Mouse (Mus musculus) frontal cortex, adult 2 months (tissue): ENCODE results near the gene Bard1. TPM values are rescaled to one million over a fixed set of nuclear protein-coding genes. Genes with fewer than 3 reads are reported as not detected.

Experiments
- DNase-seq, 2 experiments: peaks; one replicate each; pipeline ENCODE4 v3.0.0; 2022; ENCODE audit warnings: low spot score in 1 of 2; ENCODE audit errors: extremely low spot score in 1 of 2
- polyA plus RNA-seq: library from polyadenylated mRNA; depleted of rRNA; stranded (reverse); fragments of >200 nt; gene quantifications from 2 replicates; pipeline ENCODE4 v1.2.3, GENCODE M21; 2012; rRNA removed

The Bard1 gene
- 0.78 and 0.84 TPM in 2 replicates for polyA plus RNA-seq

- DNase-seq: peak; percentile 50 to 74
These were observed at the start of gene Bard1 for GRCm38 (mm10) chr1:71102344-71103173. Gene Bard1, minus strand, starts transcription at chr1:71103146.

- DNase-seq: no peak
These were observed 24.2 kb upstream of the Bard1 start for GRCm38 (mm10) chr1:71127171-71127570.

- DNase-seq: no peak
These were observed 15.6 kb upstream of the Bard1 start for GRCm38 (mm10) chr1:71118511-71118910.

GRCm38 (mm10) chr1:71117253-71117652 is 14.3 kb upstream of the Bard1 start:
- no peak for DNase-seq

- DNase-seq: no peak
These were observed 12.8 kb upstream of the Bard1 start for GRCm38 (mm10) chr1:71115781-71116180.

GRCm38 (mm10) chr1:71109858-71110257 is 6.9 kb upstream of the Bard1 start:
- no peak for DNase-seq

GRCm38 (mm10) chr1:71106127-71106526 is 3.2 kb upstream of the Bard1 start:
- no peak for DNase-seq

- no peak for DNase-seq
These were observed 2.8 kb upstream of the Bard1 start for GRCm38 (mm10) chr1:71105724-71106123.

GRCm38 (mm10) chr1:71103174-71103864 is 373 bp upstream of the Bard1 start:
- no peak for DNase-seq

- no peak for DNase-seq
These were observed 1.5 kb downstream of the Bard1 start for GRCm38 (mm10) chr1:71101369-71101970.

GRCm38 (mm10) chr1:71100591-71101368 is 2.2 kb downstream of the Bard1 start:
- DNase-seq: no peak

- DNase-seq: peak in 1 of 2 experiments; percentile 2
These were observed 2.9 kb downstream of the Bard1 start for GRCm38 (mm10) chr1:71099945-71100515.

- no peak for DNase-seq
These were observed 6.9 kb downstream of the Bard1 start for GRCm38 (mm10) chr1:71096031-71096430.

GRCm38 (mm10) chr1:71095211-71095805 is 7.6 kb downstream of the Bard1 start:
- DNase-seq: no peak

- no peak for DNase-seq
These were observed 27.3 kb downstream of the Bard1 start for GRCm38 (mm10) chr1:71075651-71076050.

- no peak for DNase-seq
These were observed 32.2 kb downstream of the Bard1 start for GRCm38 (mm10) chr1:71070771-71071170.

- DNase-seq: no peak
These were observed 34.1 kb downstream of the Bard1 start for GRCm38 (mm10) chr1:71068728-71069304.

GRCm38 (mm10) chr1:71063885-71064492 is 39.0 kb downstream of the Bard1 start:
- no peak for DNase-seq

GRCm38 (mm10) chr1:71056143-71056542 is 46.8 kb downstream of the Bard1 start:
- no peak for DNase-seq
